Mouse (Mus musculus): ENCODE results near the gene Trpc4. TPM values are rescaled to one million over a fixed set of nuclear protein-coding genes. Genes with fewer than 3 reads are reported as not detected.
A peak's percentile ranks its signal among the peaks of the same experiment; 100 is the strongest.

Trpc4 gene
- polyA plus RNA-seq, 1 experiment from 2014 or later = 0.05 TPM

DNA sequence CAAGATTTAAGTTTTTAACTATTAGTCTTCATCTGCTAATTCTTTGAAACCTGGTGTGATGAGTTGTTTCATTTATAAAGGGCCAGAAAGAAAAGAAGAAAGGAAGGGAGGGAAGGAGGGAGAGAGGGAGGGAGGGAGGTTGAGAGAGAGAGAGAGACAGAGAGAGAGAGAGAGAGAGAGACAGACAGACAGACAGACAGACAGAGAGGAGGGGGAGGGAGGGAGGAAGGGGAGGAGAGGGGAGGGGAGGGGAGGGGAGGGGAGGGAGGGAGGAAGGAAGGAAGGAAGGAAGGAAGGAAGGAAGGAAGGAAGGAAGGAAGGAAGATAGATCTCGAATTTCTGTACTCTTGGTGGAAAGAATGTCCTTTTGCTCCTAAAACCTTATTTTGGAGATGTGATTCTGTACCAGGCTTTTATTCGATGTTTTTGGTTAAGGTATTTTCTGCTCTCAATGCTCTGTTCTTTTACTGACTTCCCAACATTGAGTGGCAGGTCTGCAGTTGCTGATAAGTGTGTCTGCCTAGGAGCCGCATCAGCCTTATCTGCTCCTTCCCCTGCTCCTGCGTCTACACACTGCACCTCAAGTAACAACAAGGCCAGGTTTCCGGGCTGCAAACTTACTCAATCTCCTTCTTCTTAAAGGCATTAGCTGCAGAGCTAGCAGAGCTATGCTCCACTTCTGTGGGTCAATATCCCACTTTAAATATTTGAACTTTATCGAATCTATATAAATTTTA lies 35.3 kb downstream of the Trpc4 start:
- Histone ChIP-seq H3K4me2 (ENCODE audit: low read depth, low read length) (0 out of 2 replicates have a peak overlapping the region, but pooled peaks have one; percentile 20), H3K4me1 (ENCODE audit: control insufficient read depth, low read depth, low read length) (no peaks in the 10 kb centered on the region), H3K4me3 (ENCODE audit: low read depth, low read length) (no peak overlapping the region), H3K27me3 (ENCODE audit: control insufficient read depth, insufficient read depth, low read depth, low read length) (no peaks in the 10 kb centered on the region), H3K36me3 (ENCODE audit: control insufficient read depth, insufficient read depth) (no peaks in the 10 kb centered on the region), H3K9ac (ENCODE audit: low read depth, low read length) (no peak overlapping the region), H3K9me3 (replicated peaks; ENCODE audit: control insufficient read depth, low read length) (no peaks in the 10 kb centered on the region), H3K27ac (ENCODE audit: low read length) (peak overlapping the region; percentile 24; the same call in 1 of the 2 replicates)
- 26% methylated on average over 6 of the region's 6 CpGs for WGBS (ENCODE audit: insufficient replicate concordance)
- ATAC-seq (ENCODE audit: low read depth) = peak; percentile 98

DNA sequence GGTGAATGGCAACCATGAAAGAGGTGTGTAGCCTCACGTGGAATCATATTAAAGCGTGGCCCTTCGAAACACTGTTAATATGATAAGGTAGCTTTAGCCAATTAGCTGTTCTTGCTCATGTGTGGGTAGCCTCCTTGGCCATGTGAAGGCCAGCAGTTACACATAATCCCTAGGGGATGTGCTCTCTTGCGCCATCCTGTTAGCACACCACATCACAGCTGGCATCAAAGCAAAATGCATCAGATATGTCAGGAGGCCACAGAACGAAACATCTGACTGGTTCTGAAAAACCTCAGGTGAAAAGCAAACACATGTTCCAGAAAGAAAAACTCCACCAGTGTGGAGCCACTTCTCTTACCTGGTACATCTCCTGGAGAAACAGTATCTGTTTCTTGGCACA lies 45.4 kb downstream of the Trpc4 start:
- no peak overlapping the region for H3K4me2 ChIP-seq (ENCODE audit: low read depth, low read length)
- no peak overlapping the region for H3K4me3 ChIP-seq (ENCODE audit: low read depth, low read length)
- WGBS (ENCODE audit: insufficient replicate concordance) = 58% methylated on average over 5 of the region's 5 CpGs
- no peaks in the 10 kb centered on the region for H3K36me3 ChIP-seq (ENCODE audit: control insufficient read depth, insufficient read depth)
- no peaks in the 10 kb centered on the region for H3K27me3 ChIP-seq (ENCODE audit: control insufficient read depth, insufficient read depth, low read depth, low read length)
- no peak overlapping the region for H3K9ac ChIP-seq (ENCODE audit: low read depth, low read length)
- no peaks in the 10 kb centered on the region for H3K9me3 ChIP-seq (replicated peaks; ENCODE audit: control insufficient read depth, low read length)
- no peaks in the 10 kb centered on the region for H3K4me1 ChIP-seq (ENCODE audit: control insufficient read depth, low read depth, low read length)
- H3K27ac ChIP-seq (ENCODE audit: low read length) = no peak overlapping the region
- no peak for ATAC-seq (ENCODE audit: low read depth)

DNA sequence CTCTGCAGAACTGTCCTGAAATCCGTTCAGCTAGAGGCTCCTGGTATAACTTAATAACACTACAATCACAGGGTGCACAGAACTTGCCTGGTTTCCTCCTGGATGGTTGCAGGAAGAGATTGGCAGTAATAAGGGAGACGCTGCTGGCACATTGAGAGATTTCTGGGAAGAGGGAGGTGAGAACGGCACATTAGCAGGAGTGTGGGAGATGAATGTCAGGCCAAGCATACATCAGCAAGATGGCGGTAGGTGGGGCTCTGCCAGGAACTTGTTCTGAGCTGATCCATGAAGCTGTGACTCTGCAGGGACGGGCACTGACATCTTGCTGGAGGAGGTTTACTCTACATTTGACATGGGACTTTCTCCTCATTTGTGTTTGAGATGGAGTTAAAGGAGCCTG lies 48.6 kb downstream of the Trpc4 start:
- Histone ChIP-seq H3K4me3 (ENCODE audit: low read depth, low read length) (no peak overlapping the region), H3K4me2 (ENCODE audit: low read depth, low read length) (no peak overlapping the region), H3K4me1 (ENCODE audit: control insufficient read depth, low read depth, low read length) (no peaks in the 10 kb centered on the region), H3K9me3 (replicated peaks; ENCODE audit: control insufficient read depth, low read length) (no peaks in the 10 kb centered on the region), H3K27me3 (ENCODE audit: control insufficient read depth, insufficient read depth, low read depth, low read length) (no peaks in the 10 kb centered on the region), H3K9ac (ENCODE audit: low read depth, low read length) (no peak overlapping the region), H3K36me3 (ENCODE audit: control insufficient read depth, insufficient read depth) (no peaks in the 10 kb centered on the region), H3K27ac (ENCODE audit: low read length) (no peak overlapping the region)
- WGBS (ENCODE audit: insufficient replicate concordance) = 59% methylated on average over 5 of the region's 5 CpGs
- ATAC-seq (ENCODE audit: low read depth) = no peak

DNA sequence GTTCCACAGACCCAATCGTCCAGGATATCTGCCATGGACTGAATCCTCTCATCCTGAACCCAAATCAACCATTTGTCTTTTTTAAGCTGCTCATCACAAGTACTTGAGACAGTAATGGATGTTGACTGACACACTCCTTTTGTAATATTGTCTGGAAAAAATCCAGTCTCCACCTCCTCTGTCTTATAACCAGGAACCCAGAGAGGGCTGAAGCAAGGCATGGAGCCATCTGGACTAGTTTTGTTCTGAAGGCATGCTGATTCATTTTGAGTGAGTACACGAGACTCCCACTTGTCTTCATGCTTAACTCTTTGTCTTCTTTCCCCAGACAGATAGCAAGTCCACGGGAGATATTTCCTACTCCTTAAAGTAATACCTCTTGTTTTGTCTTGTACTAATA lies 54.3 kb downstream of the Trpc4 start:
- H3K36me3 ChIP-seq (ENCODE audit: control insufficient read depth, insufficient read depth) = no peaks in the 10 kb centered on the region
- WGBS (ENCODE audit: insufficient replicate concordance) = 39% methylated on average over 3 of the region's 3 CpGs
- no peaks in the 10 kb centered on the region for H3K4me1 ChIP-seq (ENCODE audit: control insufficient read depth, low read depth, low read length)
- H3K27me3 ChIP-seq (ENCODE audit: control insufficient read depth, insufficient read depth, low read depth, low read length) = no peaks in the 10 kb centered on the region
- H3K9ac ChIP-seq (ENCODE audit: low read depth, low read length) = no peak overlapping the region
- H3K27ac ChIP-seq (ENCODE audit: low read length) = no peak overlapping the region
- H3K4me2 ChIP-seq (ENCODE audit: low read depth, low read length) = no peak overlapping the region
- ATAC-seq (ENCODE audit: low read depth) = no peak
- no peaks in the 10 kb centered on the region for H3K9me3 ChIP-seq (replicated peaks; ENCODE audit: control insufficient read depth, low read length)
- H3K4me3 ChIP-seq (ENCODE audit: low read depth, low read length) = no peak overlapping the region

DNA sequence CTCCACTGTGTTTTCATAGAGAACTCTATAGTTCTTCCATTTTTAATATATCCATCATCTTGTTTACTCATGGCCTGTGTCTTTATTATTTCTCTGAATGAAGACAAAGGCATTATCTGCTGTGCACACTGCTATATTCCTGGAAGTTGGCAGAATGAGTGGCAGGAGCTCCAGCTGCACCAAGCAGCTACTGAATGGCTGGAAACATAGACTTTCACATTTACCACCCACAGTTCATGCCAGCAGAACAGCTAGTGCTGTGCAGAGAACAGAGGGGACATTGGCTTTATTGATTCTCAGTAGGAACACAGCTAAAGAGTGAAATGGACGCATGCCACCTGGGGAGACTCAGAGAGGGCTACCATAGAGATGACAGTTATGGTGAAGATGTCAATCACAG lies 55.6 kb downstream of the Trpc4 start:
- no peak overlapping the region for H3K9ac ChIP-seq (ENCODE audit: low read depth, low read length)
- H3K4me1 ChIP-seq (ENCODE audit: control insufficient read depth, low read depth, low read length) = no peaks in the 10 kb centered on the region
- H3K36me3 ChIP-seq (ENCODE audit: control insufficient read depth, insufficient read depth) = no peaks in the 10 kb centered on the region
- 60% methylated on average over 1 of the region's 1 CpGs for WGBS (ENCODE audit: insufficient replicate concordance)
- no peaks in the 10 kb centered on the region for H3K27me3 ChIP-seq (ENCODE audit: control insufficient read depth, insufficient read depth, low read depth, low read length)
- ATAC-seq (ENCODE audit: low read depth) = no peak
- no peak overlapping the region for H3K4me3 ChIP-seq (ENCODE audit: low read depth, low read length)
- no peak overlapping the region for H3K27ac ChIP-seq (ENCODE audit: low read length)
- H3K4me2 ChIP-seq (ENCODE audit: low read depth, low read length) = no peak overlapping the region
- no peaks in the 10 kb centered on the region for H3K9me3 ChIP-seq (replicated peaks; ENCODE audit: control insufficient read depth, low read length)

DNA sequence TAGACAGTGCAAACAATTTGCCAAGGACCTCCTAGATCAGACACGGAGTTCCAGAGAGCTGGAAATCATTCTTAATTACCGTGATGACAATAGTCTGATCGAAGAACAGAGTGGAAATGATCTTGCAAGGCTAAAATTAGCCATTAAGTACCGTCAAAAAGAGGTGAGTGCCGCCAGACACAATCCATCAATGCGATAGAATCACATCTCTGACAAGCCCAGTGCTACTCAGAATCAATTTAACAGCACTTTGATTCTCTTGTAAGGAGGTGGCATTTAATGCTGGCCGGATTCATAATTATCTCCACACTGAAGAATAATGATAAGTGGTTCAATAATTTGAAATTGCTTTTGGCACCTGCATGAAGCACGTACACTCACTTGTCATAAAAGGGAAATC lies 66.7 kb downstream of the Trpc4 start:
- Histone ChIP-seq H3K4me2 (ENCODE audit: low read depth, low read length) (no peak overlapping the region), H3K9ac (ENCODE audit: low read depth, low read length) (no peak overlapping the region), H3K27me3 (ENCODE audit: control insufficient read depth, insufficient read depth, low read depth, low read length) (no peaks in the 10 kb centered on the region), H3K27ac (ENCODE audit: low read length) (no peak overlapping the region), H3K9me3 (replicated peaks; ENCODE audit: control insufficient read depth, low read length) (no peaks in the 10 kb centered on the region), H3K4me1 (ENCODE audit: control insufficient read depth, low read depth, low read length) (no peaks in the 10 kb centered on the region), H3K4me3 (ENCODE audit: low read depth, low read length) (no peak overlapping the region), H3K36me3 (ENCODE audit: control insufficient read depth, insufficient read depth) (no peaks in the 10 kb centered on the region)
- ATAC-seq (ENCODE audit: low read depth) = no peak
- WGBS (ENCODE audit: insufficient replicate concordance) = 67% methylated on average over 8 of the region's 8 CpGs

DNA sequence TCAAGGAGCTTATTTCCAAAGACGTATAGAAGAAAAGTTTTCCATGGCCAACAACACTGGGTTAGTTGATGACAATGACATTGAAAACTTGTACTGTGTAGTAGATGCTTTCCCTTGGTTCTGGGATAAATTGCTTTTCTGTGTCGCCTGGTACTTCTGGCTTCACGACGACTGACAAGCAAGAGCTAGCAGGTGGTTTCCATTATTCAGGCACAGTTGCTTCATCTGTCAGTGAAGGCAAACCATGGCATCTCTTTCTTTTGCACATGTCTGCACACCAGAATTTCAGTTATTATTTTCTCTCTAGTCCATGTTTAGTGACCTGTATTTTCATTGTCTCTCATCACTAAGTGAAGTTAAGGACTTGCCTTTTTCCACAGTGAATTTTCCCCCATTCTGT lies 72.6 kb downstream of the Trpc4 start:
- WGBS (ENCODE audit: insufficient replicate concordance) = 65% methylated on average over 4 of the region's 4 CpGs
- Histone ChIP-seq H3K27me3 (ENCODE audit: control insufficient read depth, insufficient read depth, low read depth, low read length) (no peaks in the 10 kb centered on the region), H3K4me1 (ENCODE audit: control insufficient read depth, low read depth, low read length) (no peaks in the 10 kb centered on the region), H3K9me3 (replicated peaks; ENCODE audit: control insufficient read depth, low read length) (no peaks in the 10 kb centered on the region), H3K4me2 (ENCODE audit: low read depth, low read length) (no peak overlapping the region), H3K9ac (ENCODE audit: low read depth, low read length) (no peak overlapping the region), H3K27ac (ENCODE audit: low read length) (no peak overlapping the region), H3K36me3 (ENCODE audit: control insufficient read depth, insufficient read depth) (no peaks in the 10 kb centered on the region), H3K4me3 (ENCODE audit: low read depth, low read length) (no peak overlapping the region)
- ATAC-seq (ENCODE audit: low read depth) = no peak

DNA sequence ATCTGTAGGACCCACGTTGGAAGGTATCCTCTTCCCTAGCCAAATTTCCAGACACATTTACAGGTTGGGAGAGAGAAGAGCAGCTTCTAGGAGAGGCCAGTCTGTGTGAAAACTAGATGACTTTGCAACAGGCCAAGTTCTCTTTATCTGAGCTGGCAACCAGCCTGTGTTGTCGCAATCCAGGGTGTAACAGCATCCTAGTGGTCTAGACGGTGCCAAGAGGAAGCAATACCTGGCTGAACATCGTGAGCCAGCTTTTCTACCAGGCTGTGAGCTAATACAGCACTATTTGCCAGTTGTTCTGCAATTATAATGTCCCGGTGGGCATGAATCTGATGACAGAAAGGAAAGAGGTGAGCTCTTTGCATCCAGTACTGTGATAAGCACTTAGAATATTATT lies 83.1 kb downstream of the Trpc4 start:
- Histone ChIP-seq H3K36me3 (ENCODE audit: control insufficient read depth, insufficient read depth) (no peaks in the 10 kb centered on the region), H3K9ac (ENCODE audit: low read depth, low read length) (no peak overlapping the region), H3K4me2 (ENCODE audit: low read depth, low read length) (no peak overlapping the region), H3K4me3 (ENCODE audit: low read depth, low read length) (no peak overlapping the region), H3K9me3 (replicated peaks; ENCODE audit: control insufficient read depth, low read length) (no peaks in the 10 kb centered on the region), H3K4me1 (ENCODE audit: control insufficient read depth, low read depth, low read length) (no peaks in the 10 kb centered on the region), H3K27me3 (ENCODE audit: control insufficient read depth, insufficient read depth, low read depth, low read length) (no peaks in the 10 kb centered on the region), H3K27ac (ENCODE audit: low read length) (no peak overlapping the region)
- no peak for ATAC-seq (ENCODE audit: low read depth)
- 34% methylated on average over 5 of the region's 5 CpGs for WGBS (ENCODE audit: insufficient replicate concordance)

DNA sequence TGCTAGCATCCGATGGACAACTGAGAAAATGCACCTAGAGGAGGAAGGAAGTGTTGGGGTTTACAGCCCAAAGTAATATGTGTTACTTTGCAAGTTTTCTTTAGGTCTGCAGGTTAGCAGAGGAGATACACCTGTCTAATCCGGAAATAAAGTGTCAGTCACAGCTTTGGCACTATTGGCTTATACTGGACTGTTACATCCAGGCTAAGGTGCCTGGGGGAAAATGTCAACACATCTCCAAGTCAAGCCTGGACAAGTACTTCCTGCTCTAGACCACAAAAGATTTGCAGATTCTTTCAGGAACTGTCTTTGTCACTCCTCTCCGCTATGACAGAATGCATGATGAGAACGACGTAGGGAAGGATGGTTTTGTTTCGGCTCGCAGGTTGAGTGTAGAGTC lies 83.6 kb downstream of the Trpc4 start:
- 54% methylated on average over 7 of the region's 7 CpGs for WGBS (ENCODE audit: insufficient replicate concordance)
- Histone ChIP-seq H3K27me3 (ENCODE audit: control insufficient read depth, insufficient read depth, low read depth, low read length) (no peaks in the 10 kb centered on the region), H3K9me3 (replicated peaks; ENCODE audit: control insufficient read depth, low read length) (no peaks in the 10 kb centered on the region), H3K4me2 (ENCODE audit: low read depth, low read length) (no peak overlapping the region), H3K36me3 (ENCODE audit: control insufficient read depth, insufficient read depth) (no peaks in the 10 kb centered on the region), H3K27ac (ENCODE audit: low read length) (no peak overlapping the region), H3K9ac (ENCODE audit: low read depth, low read length) (no peak overlapping the region), H3K4me3 (ENCODE audit: low read depth, low read length) (no peak overlapping the region), H3K4me1 (ENCODE audit: control insufficient read depth, low read depth, low read length) (no peaks in the 10 kb centered on the region)
- ATAC-seq (ENCODE audit: low read depth) = no peak
